Mouse (Mus musculus) adrenal gland, adult 2 months (tissue): Measurements from ENCODE around the gene Polr3gl. TPM values are rescaled to one million over a fixed set of nuclear protein-coding genes. Genes with fewer than 3 reads are reported as not detected.

Experiments
- polyA plus RNA-seq: library from polyadenylated mRNA; depleted of rRNA; stranded (reverse); fragments of >200 nt; gene quantifications from 2 replicates; pipeline ENCODE4 v1.2.3, GENCODE M21; 2012; rRNA removed
- total RNA-seq, 2 experiments: library from RNA; stranded (reverse); gene quantifications; 2 replicates each; pipeline ENCODE4 v1.2.3; 2021

The Polr3gl gene
- total and polyA plus RNA-seq, 3 experiments, result 21.4 to 38.5 (median 32.5) TPM

Other genes starting within 250 kb of the Polr3gl start
- not detected for gene BC107364, start 141.9 kb downstream of the Polr3gl start, total RNA-seq
- not detected in 2 replicates for gene BC107364, start 141.9 kb downstream of the Polr3gl start, polyA plus RNA-seq
- gene Hfe2, start 69.0 kb downstream of the Polr3gl start, total RNA-seq, result under 1 TPM in 1 of 2 experiments, not detected in 1; 0.23 TPM
- gene Hfe2, start 69.0 kb downstream of the Polr3gl start, polyA plus RNA-seq, result 0.11 and 0.31 TPM in 2 replicates
- 100 to 1,000 TPM; 421 to 430 TPM for gene Txnip, start 36.2 kb downstream of the Polr3gl start, total RNA-seq
- gene Txnip, start 36.2 kb downstream of the Polr3gl start, polyA plus RNA-seq, result 390 and 481 TPM in 2 replicates
- not detected for gene Gm16253, start 17.2 kb downstream of the Polr3gl start, total RNA-seq
- gene Gm16253, start 17.2 kb downstream of the Polr3gl start, polyA plus RNA-seq, result not detected in 2 replicates
- 1 to 10 TPM in 1 of 2 experiments, under 1 TPM in 1; 0.75 to 2.3 TPM for gene Ankrd34a, start 2.5 kb upstream of the Polr3gl start, total RNA-seq
- 1.8 and 2.0 TPM in 2 replicates for gene Ankrd34a, start 2.5 kb upstream of the Polr3gl start, polyA plus RNA-seq
- 10 to 100 TPM; 31.2 to 46.4 TPM for gene Lix1l, start 7.0 kb upstream of the Polr3gl start, total RNA-seq
- 17.6 and 21.1 TPM in 2 replicates for gene Lix1l, start 7.0 kb upstream of the Polr3gl start, polyA plus RNA-seq
- 10 to 100 TPM; 69.2 to 85.3 TPM for gene Rbm8a, start 35.8 kb upstream of the Polr3gl start, total RNA-seq
- 1.3 and 2.3 TPM in 2 replicates for gene Rbm8a, start 35.8 kb upstream of the Polr3gl start, polyA plus RNA-seq
- gene Pex11b, start 41.2 kb upstream of the Polr3gl start, total RNA-seq, result 10 to 100 TPM; 42.3 to 48.4 TPM
- gene Pex11b, start 41.2 kb upstream of the Polr3gl start, polyA plus RNA-seq, result 31.8 and 32.6 TPM in 2 replicates
- under 1 TPM; 0.21 to 0.35 TPM for gene Gm42957, start 41.3 kb upstream of the Polr3gl start, total RNA-seq
- 0.02 TPM in 1 of 2 replicates, not detected in the other for gene Gm42957, start 41.3 kb upstream of the Polr3gl start, polyA plus RNA-seq
- 1 to 10 TPM; 1.3 to 1.9 TPM for gene Itga10, start 51.4 kb upstream of the Polr3gl start, total RNA-seq
- 1.3 and 1.6 TPM in 2 replicates for gene Itga10, start 51.4 kb upstream of the Polr3gl start, polyA plus RNA-seq
- gene Ankrd35, start 76.0 kb upstream of the Polr3gl start, total RNA-seq, result 1 to 10 TPM; 3.0 to 4.6 TPM
- gene Ankrd35, start 76.0 kb upstream of the Polr3gl start, polyA plus RNA-seq, result 1.5 and 3.3 TPM in 2 replicates
- 10 to 100 TPM; 20.3 to 24.5 TPM for gene Pias3, start 102.2 kb upstream of the Polr3gl start, total RNA-seq
- gene Pias3, start 102.2 kb upstream of the Polr3gl start, polyA plus RNA-seq, result 38.9 and 43.9 TPM in 2 replicates
- gene Nudt17, start 114.4 kb upstream of the Polr3gl start, total RNA-seq, result 1 to 10 TPM in 1 of 2 experiments, under 1 TPM in 1; 0.95 to 1.1 TPM
- gene Nudt17, start 114.4 kb upstream of the Polr3gl start, polyA plus RNA-seq, result 2.3 and 2.5 TPM in 2 replicates
- gene Polr3c, start 133.4 kb upstream of the Polr3gl start, total RNA-seq, result 10 to 100 TPM; 28.9 to 32.8 TPM
- 14.1 and 19.9 TPM in 2 replicates for gene Polr3c, start 133.4 kb upstream of the Polr3gl start, polyA plus RNA-seq
- gene Rnf115, start 133.5 kb upstream of the Polr3gl start, total RNA-seq, result 10 to 100 TPM; 39.4 to 46.5 TPM
- 9.9 and 12.5 TPM in 2 replicates for gene Rnf115, start 133.5 kb upstream of the Polr3gl start, polyA plus RNA-seq
- under 1 TPM; 0.26 to 0.35 TPM for gene Pdzk1, start 235.1 kb upstream of the Polr3gl start, total RNA-seq
- not detected in 2 replicates for gene Pdzk1, start 235.1 kb upstream of the Polr3gl start, polyA plus RNA-seq
- not detected for gene Cd160, start 235.2 kb upstream of the Polr3gl start, total RNA-seq
- gene Cd160, start 235.2 kb upstream of the Polr3gl start, polyA plus RNA-seq, result 0.18 TPM in 1 of 2 replicates, not detected in the other